Mouse (Mus musculus): ENCODE results near the gene Ppp1r12b.

Ppp1r12b gene

DNA sequence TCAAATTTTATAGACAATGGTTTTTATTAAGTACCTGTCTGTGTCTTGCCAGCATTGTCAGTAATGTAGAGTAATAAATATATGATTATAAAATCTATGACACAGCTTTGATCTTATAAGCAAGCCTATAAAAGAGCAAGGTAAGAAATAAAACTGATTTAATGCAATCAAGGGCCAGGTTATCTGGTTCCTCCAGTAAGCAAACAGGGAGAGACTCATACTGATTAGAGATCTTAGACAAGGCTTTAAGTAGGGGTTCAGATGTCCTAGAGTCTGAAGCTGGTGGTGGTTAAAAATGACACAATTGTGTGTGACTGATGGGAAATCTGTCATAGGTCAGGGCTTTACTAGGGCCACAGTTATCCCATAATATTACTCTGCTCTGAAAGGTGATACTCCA is 164.3 kb downstream of the Ppp1r12b start:
- DNase-seq (ENCODE audit: low spot score) = no peak

DNA sequence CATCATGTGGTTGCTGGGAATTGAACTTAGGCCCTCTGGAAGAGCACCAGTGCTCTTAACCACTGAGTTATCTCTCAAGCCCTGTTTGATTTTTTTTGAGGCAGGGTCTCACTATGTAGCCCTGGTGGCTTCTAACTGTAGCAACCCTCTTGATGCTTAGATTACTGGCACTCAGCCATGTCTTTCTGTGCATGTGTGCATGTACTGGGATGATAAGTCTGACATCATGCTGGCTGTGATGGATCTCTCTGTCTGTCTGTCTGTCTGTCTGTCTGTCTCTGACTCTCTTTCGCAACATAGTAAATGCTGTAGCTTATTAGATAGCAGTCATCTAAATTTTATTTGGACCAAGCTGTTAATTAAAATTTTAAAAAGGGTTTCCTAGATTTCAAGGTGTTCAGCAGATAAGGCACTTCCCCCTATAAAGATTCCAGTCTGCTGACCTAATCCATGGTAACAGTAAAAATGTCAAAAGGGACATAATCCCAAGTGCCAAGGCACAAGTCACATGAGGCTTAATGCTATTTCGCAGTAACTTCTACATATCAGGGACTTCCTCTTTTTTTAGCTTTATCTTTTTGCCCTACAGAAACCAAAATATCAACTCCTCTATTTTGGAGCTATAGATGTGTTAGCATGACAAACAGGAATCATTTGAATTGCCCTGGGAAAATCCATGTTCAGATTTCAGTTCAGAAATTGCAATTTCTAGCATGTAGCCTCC is 164.9 kb downstream of the Ppp1r12b start:
- DNase-seq (ENCODE audit: low spot score) = no peak

DNA sequence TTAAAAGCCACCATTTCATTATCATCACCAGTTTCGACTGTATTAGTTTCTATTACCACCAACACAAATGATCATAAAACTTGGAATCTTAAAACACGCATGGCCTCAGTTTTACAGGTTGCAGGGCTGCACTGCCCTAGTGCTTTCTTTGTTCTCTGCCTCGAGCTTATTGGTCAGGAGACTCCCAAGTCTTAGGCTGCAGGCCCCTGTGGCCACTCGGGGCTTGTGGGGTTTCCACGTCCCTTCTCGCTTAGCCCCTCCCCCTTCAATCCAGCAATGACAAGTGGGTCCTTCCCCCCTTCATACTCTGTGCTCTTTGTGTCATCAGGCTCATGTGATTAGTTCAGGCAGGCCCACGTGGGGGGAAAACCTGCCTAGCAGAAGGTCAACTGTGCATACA is 167.6 kb downstream of the Ppp1r12b start:
- DNase-seq (ENCODE audit: low spot score) = no peak

DNA sequence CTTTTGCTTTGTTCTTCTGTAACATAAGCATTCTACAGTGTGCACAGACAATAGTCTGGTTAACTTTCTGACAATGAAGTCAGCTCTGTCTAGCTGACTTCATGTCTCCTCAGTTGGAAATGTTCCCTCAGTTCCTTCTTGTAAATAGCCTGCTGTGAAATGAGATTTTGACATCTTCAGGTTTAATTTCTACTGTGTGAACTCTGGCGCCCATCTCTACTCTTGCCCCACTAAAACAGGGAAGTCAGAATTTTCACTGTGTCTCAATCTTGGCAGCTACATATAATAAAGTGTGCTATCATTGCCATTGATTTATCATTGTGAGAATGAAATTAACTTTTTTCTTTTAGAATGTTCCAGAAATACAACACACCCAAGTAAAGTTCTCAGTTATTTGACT is 170.8 kb downstream of the Ppp1r12b start:
- no peak for DNase-seq (ENCODE audit: low spot score)

DNA sequence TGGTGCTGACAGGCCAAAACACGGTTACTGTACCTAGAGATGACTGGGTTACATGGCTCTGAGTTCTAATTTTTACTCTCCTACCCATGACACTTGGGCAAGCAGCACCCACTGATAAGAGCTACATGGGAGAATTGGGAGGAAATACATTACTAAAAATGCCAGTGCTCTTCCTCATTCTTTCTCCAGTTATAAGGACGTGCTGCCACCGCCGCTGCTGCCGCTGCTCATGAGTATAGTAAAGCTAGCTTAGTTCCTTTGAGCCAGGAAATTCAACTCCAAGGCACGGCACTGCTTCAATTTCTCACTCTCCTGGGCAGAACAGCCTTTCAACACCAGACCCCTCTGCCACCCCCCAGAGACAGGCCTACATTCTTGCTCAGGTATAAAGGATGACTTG is 171.3 kb downstream of the Ppp1r12b start:
- DNase-seq (ENCODE audit: low spot score) = no peak

DNA sequence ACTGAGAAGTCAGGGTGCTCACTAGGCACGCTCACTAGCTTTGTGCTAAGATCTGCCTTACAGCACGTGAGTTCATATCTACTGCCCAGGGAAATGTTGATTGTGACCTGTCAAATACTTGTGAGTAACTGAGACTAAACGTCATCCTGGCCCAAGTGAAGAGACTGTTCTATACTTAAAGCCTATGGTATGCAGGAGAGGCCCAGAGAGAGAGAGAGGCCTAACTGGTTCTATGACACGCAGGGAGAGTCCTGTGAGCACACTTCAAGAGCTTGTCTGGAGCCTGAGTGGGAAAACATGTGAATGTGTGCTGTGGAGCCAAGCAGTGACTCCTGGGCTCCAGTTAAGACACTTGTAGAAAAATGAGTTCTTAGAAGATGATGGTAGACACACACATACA is 171.8 kb downstream of the Ppp1r12b start:
- no peak for DNase-seq (ENCODE audit: low spot score)

DNA sequence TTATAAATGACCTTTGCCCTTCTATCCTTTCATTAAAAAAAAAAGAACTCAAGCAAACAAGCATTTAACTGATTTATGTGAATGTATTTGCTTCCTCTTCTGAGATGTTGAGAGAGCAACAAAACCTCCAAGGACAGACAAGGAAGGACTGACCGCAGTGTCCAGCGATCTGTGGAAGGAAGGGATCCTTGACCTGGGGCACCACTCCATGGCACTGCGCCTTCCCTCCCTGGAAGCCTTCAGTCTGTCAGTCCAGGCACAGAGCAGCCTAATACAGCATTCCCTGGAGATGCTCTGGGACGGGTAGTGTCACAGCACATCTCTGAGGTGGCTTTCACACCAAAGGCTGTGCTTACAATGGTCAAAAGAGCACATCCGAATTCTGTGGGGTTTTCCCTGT is 172.9 kb downstream of the Ppp1r12b start:
- no peak for DNase-seq (ENCODE audit: low spot score)

DNA sequence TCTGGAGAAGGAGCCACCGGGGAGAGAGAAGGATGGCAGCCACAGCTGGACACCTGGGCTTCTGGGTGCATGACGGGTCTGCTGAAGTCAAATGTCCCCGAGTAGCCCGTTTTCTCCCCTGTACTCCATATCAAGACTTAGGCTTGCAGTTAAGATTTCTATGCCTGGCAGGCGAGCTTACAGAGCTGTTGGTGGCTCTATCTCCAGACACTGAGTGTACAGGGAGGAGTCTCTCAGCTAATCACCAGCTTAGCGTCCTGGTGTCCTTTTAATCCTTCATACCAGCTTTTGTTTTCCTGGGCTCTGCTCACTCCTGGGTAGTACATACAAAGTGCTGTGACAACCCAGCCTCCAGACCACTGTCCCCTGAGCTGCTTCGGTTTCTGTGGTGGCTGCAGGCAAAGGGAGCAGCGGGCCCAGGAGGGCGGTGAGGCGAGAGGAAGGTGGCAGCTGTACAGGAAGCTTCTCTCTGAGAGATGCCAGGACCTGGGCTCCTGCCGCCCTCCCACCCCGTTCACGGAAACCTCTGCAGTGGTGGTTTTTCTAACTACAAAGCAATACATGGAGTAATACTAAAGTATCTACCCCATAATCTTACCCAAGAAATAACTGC is 177.7 kb downstream of the Ppp1r12b start:
- DNase-seq (ENCODE audit: low spot score) = no peak

DNA sequence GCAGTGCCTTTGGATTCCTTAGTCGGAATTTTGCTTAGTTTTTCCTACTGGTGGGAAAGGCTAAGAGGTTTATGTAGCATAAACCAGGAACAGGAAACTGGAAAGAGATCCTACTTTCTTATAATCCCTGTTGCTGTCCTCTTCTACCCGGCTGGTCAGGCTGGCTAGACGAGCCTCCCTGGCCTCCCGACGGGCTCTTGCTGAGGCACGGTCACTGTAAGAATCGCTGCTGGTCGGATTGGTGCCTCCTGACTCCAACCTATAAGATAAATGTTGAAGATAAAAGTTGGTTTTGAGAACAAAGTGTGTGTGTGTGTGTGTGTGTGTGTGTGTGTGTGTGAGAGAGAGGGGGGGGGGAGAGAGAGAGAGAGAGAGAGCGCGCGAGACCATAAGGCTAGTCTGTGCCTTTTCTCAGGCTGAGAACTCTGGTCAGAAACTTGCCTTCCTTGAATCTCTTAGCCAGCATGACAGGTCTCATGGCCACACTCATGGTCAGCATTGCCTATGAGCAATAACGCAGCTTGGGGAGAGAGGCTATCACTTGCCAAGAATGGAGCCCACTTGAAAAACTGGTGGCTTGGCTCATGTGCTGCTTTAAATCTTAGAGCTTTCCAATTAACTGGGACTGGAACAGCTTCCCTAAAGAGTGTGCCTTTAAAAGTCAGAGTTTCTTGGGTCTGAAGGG is 178.4 kb downstream of the Ppp1r12b start:
- DNase-seq (ENCODE audit: low spot score) = no peak

DNA sequence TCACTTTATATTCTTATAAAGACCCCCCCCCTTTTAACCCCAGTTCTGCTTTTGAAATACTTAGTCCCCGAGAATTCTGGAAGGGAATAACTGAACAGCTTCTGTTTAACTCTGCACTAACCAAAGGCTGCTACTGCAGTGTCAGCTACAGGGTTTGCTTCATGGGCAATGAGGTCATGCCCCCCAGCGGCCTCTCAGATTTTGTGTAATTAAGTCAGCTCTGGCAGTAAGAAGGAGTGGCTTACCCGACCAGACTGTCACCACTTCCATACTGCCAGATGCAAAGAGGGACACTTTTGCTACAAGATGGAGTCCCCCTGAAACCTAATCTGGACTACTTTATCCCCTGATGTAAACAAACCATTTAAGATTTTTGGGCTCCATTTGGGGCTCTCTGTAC is 180.1 kb downstream of the Ppp1r12b start:
- no peak for DNase-seq (ENCODE audit: low spot score)

DNA sequence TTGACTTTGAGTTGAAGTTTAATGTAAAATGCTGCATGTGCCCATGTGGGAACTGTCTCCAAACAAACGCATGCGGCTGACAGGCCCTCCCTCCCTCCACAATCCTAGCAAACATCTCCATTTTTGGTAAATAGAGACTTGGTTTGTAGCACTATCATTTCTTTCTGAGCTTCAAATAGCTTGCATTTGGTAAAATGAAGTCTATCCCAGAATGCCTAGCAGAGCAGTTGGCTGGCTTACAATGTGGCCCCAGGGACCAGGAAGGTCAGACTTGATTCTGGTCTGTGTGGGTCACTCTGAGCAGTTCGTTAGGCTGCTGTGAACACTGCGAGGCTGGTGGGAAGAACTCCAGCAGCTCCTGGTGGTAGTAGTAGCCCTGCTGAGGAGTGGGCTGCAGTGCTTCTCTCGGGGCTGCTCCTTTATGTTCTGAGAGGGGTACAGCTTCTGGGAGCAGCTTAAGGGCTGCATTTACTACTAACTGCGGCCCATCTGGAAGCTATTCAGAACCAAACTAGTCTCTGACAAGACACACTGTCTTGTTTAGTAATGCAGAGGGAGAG is 180.9 kb downstream of the Ppp1r12b start:
- no peak for DNase-seq (ENCODE audit: low spot score)

DNA sequence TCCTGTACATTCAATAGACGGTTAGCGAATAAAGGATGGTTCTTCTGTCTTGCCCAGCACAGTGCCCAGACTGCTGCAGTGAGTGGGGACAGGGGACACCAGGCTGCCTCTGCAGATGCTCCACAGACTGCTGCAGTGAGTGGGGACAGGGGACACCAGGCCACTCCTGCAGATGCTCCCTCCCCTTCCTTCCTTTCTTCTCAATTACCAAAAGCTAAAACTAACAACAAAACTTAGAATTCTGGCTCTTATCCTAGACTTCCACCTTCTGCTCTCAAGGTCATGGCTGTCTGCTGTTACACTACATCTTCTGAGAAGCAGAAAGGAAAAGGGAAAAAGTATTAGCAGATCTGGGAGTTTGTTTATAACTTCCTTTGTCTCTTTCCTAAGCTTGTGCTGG is 181.5 kb downstream of the Ppp1r12b start:
- no peak for DNase-seq (ENCODE audit: low spot score)

DNA sequence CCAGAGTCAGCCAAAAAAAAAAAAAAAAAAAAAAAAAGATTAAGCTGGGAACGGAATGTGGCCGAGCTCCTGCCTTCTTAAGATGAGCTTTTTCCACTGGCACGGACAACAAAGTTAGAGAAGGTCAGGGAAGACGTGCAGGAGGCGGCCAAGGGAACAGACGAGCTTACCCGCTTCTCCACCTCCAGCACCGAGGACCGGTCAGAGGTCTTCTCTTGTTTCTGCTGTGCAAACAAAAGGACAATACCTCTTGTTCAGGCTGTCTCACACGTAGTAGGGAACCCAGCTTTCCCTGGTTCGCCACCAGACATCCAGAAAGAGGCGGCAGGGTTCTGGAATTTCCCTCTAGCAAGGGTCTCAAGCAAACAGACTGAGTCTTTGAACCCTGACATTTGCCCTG is 182.5 kb downstream of the Ppp1r12b start:
- DNase-seq (ENCODE audit: low spot score) = no peak

DNA sequence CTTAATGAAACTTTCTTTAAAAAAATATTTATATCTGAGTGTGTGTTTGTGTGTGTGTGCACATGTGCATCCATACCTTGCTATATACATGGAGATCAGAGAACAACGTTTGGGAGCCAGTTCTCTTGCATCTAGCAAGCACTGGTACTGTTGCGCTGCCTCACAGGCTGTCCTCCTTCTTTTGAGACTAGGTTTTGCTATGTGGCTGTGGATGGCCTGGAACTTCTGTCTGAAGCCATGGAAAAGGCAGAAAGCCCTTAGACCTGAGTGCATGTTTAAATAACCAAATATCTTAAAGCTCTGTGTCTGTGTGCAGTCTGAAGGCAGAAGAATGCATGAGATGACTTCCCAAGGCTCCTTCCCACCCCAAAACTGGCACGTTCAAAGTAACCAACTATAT is 182.9 kb downstream of the Ppp1r12b start:
- no peak for DNase-seq (ENCODE audit: low spot score)

DNA sequence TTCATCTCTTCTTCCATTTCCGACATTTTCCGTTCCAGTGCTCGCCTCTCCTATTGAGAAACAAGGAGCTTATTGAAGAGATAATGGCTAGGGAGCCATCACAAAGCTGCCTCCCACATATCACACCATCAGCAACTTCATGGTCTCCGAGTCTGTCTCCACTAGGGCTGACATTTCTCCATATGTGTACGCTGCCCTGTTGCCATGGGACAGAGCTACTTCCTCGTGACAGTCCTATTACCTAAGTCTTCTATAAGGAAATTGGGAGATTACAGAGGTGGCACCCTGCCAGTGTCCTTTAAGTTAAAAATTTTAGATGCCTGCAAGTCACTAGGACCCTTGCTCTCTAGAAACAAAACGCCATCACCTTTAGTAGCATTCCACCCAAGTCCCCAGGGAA is 183.7 kb downstream of the Ppp1r12b start:
- no peak for DNase-seq (ENCODE audit: low spot score)

DNA sequence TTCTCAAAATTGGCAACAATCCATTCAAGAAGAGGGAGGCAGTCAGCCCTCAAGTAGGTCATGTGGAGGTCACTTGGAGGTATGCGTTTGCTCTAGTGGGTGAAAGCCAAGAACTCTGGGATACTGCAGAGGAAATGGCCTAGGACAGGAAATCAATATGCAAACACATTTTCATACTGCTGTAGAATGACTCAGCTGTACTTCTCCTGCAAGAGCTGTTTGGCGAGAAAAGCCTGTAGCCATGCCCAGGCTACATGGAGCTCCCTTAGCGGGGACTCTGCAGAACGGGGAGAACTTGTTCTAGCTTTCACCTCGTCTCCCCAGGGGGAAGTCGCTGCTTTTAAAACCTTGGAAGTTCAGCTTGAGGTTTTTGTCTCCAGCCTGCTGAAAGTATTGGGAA is 184.4 kb downstream of the Ppp1r12b start:
- DNase-seq (ENCODE audit: low spot score) = no peak

DNA sequence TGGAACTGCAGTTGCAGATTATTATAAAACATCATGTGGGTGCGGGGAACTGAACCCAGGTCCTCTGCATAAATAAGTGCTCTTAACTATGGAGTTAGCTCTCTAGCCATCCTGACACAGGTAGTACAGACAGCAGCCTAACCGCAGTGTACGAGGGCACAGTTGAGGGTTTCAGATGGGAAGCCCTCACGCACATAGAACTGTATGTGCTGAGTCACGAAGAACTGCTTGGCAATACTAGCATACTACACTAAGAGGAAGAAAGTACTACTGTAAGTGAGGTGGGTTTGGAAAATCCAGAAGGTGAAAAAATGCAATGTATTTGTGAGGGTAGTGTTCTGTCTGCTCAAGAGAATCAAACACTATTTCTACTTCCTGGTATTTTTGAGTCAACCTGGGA is 185.4 kb downstream of the Ppp1r12b start:
- DNase-seq (ENCODE audit: low spot score) = no peak

DNA sequence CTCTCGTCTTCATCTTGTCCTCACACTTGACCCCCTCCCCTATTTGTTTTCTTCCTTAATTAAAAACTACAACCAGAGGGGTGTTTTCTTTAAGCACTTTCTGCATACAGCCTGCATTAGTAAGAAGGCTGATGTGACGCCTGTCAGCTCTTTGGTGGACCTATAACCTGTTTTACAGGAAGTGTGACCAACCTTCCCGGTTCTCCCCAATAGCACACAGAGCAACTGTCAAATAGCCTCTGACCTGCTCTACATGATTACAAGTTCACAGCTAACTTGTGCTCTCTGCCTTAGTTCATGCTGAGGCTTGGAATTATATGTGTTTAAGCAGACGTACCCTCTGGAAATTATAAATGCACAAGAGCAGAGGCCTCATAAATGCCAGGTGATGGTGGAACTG is 189.3 kb downstream of the Ppp1r12b start:
- DNase-seq (ENCODE audit: low spot score) = no peak

DNA sequence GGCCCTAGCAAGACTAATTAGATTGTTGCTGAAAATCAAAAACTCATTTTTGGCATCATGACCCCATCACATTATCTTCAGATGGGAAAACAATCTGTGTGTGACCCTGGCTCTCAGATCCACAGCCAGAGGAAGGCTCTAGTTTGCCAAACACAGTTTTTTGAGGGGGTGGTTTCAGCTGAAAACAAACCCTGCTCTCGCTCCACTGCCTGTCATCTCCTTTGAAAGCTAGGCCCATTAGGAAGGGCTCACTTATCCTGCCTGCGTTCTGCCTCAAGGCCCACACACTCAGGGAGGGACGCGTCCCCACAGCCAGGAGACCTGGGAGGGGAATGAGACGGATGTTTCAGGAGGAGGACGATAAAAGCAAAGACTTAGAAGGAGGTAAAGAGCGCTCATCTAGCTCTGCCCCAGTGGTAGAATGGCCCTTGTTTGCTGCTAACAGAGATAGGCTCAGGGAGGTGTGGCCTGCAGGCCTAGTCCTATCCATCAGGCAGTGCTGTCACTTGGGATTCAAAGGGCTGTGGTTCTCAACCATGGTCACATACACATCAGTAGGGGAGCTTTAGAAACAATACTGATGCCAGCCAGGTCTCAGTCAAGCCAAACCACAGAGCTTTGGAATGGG is 190.8 kb downstream of the Ppp1r12b start:
- DNase-seq (ENCODE audit: low spot score) = no peak

DNA sequence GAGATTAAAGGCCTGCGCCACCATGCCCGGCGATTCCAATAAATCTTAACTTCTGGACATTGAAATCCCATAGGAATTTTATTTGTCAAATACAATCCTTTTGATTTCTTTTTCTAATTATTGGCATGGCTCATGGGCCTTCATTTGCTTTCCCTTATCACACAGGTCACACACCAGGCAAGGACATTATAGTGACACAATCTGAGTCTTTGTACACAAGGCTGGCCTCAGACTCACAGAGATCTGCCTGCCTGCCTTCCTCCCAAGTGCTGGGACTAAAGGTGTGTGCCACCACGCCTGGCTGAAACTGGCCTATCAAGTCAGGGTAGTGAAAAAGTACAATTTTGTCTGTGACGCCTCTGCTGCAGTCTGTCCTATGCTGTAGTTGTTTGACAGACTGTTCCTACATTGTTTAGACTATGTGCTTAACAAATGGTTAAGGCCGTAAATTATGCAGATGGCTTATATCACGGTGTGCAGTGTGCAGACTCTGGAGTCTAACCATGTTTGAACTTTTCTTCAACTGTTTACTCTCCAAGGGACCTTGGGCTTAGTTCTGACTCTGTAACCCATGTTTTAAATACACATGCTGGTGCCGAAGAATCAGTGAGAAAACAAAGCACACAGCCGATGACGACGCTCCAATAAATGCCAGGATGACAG is 191.8 kb downstream of the Ppp1r12b start:
- no peak for DNase-seq (ENCODE audit: low spot score)

DNA sequence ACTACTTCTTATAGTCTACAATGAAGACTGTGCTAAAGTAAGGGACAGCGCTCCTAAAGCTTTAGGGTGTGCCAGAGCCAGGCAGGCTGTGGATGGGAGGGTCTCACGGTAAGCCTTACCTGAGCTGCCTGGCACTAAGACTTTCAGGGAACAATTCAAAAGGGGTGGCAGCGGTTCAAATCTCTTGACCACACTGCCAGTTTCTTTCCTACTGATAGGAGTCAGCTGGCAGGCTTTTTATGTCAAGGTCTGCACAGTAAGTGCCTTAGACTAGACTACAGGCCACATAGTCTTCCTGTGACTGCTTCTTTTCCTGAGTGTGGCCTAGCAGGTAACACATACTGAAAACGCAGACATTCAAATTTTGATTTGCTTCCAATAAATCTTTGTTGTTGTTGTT is 192.5 kb downstream of the Ppp1r12b start:
- no peak for DNase-seq (ENCODE audit: low spot score)

DNA sequence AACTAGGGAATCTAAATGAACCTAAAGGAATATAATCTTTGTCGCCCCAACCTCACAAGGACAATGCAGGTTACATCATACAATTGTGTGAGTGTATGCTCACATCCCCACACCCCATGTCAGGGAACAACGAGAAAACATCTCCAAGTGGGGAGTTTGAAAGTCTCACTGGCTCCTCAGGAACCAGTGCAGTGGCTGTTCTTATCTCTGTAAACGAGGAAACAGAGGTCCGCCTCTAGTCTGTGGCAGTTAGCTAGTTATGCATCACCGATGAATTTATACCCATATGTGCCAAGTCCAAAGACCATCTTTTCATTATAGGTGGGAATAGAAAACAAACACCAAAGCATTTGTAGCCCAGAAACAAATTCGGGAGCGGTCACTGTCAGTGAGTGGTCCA is 194.2 kb downstream of the Ppp1r12b start:
- no peak for DNase-seq (ENCODE audit: low spot score)

Data from spleen, adult 12 weeks (tissue).